Mouse (Mus musculus) heart, postnatal 0 days (tissue): ENCODE results near the gene Rgs7. TPM values are rescaled to one million over a fixed set of nuclear protein-coding genes. Genes with fewer than 3 reads are reported as not detected.

Experiments
- ATAC-seq: fragments of 200-750 bp; cut with Nextera tagmentation; 2 replicates; pipeline ENCODE4 v1.8.0; 2017; ENCODE audit warnings: low read depth, moderate number of reproducible peaks, moderate library complexity; ENCODE audit not compliant: insufficient read depth
- DNase-seq: peaks from one replicate; pipeline ENCODE4 v3.0.0-alpha.2; 2016; ENCODE audit warnings: low spot score
- H3K27ac ChIP-seq: fragments of 300-500 bp; sonication (generic); 2 replicates; pipeline ENCODE4 v1.5.1; 2014; ENCODE audit warnings: low read depth, mild to moderate bottlenecking
- H3K27me3 ChIP-seq: fragments of 300-500 bp; sonication (generic); 2 replicates; pipeline ENCODE4 v1.6.1; 2014; ENCODE audit warnings: low read length, mixed read lengths; ENCODE audit not compliant: control insufficient read depth, insufficient read depth
- H3K36me3 ChIP-seq: fragments of 300-500 bp; sonication (generic); replicated peaks from 2 replicates; pipeline ENCODE4 v1.6.1; 2014; ENCODE audit warnings: low read length, mixed read lengths; ENCODE audit not compliant: control insufficient read depth, insufficient read depth
- H3K4me1 ChIP-seq: fragments of 300-500 bp; sonication (generic); 2 replicates; pipeline ENCODE4 v1.6.1; 2014; ENCODE audit warnings: antibody characterized with exemption; ENCODE audit not compliant: control insufficient read depth, insufficient read depth
- H3K4me2 ChIP-seq: fragments of 300-500 bp; sonication (generic); 2 replicates; pipeline ENCODE4 v1.6.1; 2014; ENCODE audit warnings: low read depth, mild to moderate bottlenecking, low read length, moderate library complexity
- H3K4me3 ChIP-seq: fragments of 300-500 bp; sonication (generic); 2 replicates; pipeline ENCODE4 v1.5.1; 2014; ENCODE audit warnings: low read depth, low read length
- H3K9ac ChIP-seq: fragments of 300-500 bp; sonication (generic); replicated peaks from 2 replicates; pipeline ENCODE4 v1.6.1; 2014; ENCODE audit warnings: low read depth, low read length, mixed read lengths
- H3K9me3 ChIP-seq: fragments of 300-500 bp; sonication (generic); replicated peaks from 2 replicates; pipeline ENCODE4 v1.6.1; 2016; ENCODE audit warnings: low read length; ENCODE audit not compliant: control insufficient read depth
- CTCF ChIP-seq: IDR thresholded peaks from 2 replicates; pipeline ENCODE4 v1.5.1; 2016; ENCODE audit warnings: antibody characterized with exemption, control low read depth, low read depth
- EP300 ChIP-seq: IDR thresholded peaks from 2 replicates; pipeline ENCODE4 v1.6.1; 2016; ENCODE audit warnings: antibody characterized with exemption, low read depth
- WGBS: fragments of 180-500 bp; shearing (Covaris S2); extraction: QIAGEN DNeasy Blood & Tissue Kit; methylation state at CpG from one replicate; pipeline ENCODE4 v1.1.7; 2014; 5-methylcytosine and 5-hydroxymethylcytosine counted together
- polyA plus RNA-seq: library from polyadenylated mRNA; unstranded; fragments of >200 nt; fragmentation: Nextera tagmentation; extraction: Ambion mirVana; gene quantifications from 2 replicates; pipeline ENCODE4 v1.2.1, GENCODE M21; 2015
- total RNA-seq: library from RNA; depleted of rRNA; stranded (reverse); fragments of >200 nt; gene quantifications from 2 replicates; pipeline ENCODE4 v1.2.3, GENCODE M21; 2014; ENCODE audit warnings: low replicate concordance

The Rgs7 gene
- total and polyA plus RNA-seq, 2 experiments from 2014 or later = 0.34 to 0.55 TPM

DNA sequence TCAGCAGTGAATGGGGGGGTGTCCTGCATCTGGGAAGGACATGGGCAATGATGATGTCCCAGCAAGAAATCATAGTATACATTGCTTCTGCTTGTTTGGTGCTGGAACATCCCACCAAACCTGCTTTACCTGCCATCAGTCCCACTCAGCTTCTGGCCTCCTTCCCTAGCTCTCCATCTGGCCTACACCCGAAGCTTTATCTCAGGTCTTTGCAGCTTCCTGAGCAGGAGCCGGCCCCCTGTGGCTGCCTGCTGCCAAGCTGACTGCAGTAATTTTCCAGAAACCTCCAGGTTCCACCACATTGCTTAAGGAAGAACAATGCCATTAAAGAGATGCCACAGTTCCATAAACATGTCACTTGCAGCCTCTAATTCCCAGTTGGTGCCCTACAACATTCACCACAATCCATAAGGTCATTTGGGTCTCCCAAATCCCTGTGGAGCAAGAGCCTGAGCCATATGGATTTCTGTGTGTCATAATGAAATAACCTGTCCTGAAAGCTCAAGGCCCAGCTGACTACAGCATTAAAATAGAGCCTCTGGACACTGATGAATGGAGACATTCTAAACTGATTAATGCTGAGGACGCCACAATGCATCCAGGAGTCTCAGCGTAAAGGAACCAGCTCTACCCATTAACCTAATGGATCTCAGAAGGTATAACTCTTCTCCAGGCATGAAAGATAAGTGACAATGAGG is 60.8 kb downstream of the Rgs7 start:
- Histone ChIP-seq H3K27me3 (no peaks in the 10 kb centered on the region), H3K36me3 (no peaks in the 10 kb centered on the region), H3K4me3 (no peak overlapping the region), H3K4me1 (no peaks in the 10 kb centered on the region), H3K9me3 (no peaks in the 10 kb centered on the region), H3K4me2 (no peak overlapping the region), H3K9ac (no peak overlapping the region), H3K27ac (no peak overlapping the region)
- WGBS = 52% methylated on average over 4 of the region's 4 CpGs
- no peak for ATAC-seq
- DNase-seq = no peak
- no peak for TF ChIP-seq CTCF
- TF ChIP-seq EP300 = no peak

DNA sequence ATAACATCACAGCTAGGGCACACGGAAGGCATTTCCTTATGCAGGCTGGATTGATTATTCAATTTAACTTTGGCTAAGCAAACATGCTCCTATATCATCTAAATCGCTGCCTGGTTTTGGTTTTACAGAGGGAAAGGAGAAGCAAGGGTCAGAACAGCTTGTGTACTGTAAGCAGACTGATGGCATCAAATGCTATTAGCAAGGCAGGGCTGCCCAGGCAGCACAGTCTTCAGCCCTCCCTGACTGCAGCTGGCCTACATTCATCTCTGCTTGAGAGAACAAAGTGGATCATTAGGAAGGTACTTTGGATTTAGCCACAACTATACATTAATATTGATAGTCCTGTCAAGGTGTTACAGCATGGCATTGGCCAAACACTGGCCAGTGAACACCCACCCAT is 65.2 kb downstream of the Rgs7 start:
- no peak overlapping the region for H3K9ac ChIP-seq
- ATAC-seq = no peak
- no peak overlapping the region for H3K4me2 ChIP-seq
- 78% methylated on average over 2 of the region's 2 CpGs for WGBS
- H3K4me3 ChIP-seq = no peak overlapping the region
- no peaks in the 10 kb centered on the region for H3K36me3 ChIP-seq
- H3K27ac ChIP-seq = no peak overlapping the region
- TF ChIP-seq CTCF (no peak), EP300 (no peak)
- H3K27me3 ChIP-seq = no peaks in the 10 kb centered on the region
- H3K4me1 ChIP-seq = no peaks in the 10 kb centered on the region
- no peak for DNase-seq
- no peaks in the 10 kb centered on the region for H3K9me3 ChIP-seq

DNA sequence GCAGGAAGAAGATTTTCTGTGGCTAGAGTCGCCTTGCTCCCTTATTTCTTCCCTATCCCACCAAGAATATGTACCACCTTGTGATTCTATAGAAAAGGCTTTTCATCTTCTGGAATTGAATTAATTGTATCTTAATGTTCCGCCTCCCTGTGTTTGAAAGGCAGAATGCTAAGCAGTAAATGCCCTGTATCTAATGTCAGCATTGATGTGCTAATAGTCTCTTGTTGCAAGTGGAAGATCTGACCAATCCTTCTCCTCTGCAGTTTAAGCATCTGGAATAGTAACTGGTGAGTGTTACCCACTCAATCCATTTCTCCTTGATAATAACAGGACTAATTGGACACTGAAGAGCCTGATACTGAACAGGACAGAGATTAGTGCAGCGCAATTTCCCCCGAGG is 65.9 kb downstream of the Rgs7 start:
- Histone ChIP-seq H3K9me3 (no peaks in the 10 kb centered on the region), H3K27me3 (no peaks in the 10 kb centered on the region), H3K36me3 (no peaks in the 10 kb centered on the region), H3K27ac (no peak overlapping the region), H3K4me3 (no peak overlapping the region), H3K9ac (no peak overlapping the region), H3K4me1 (0 out of 2 replicates have a peak, but pooled peaks cover under 1% of the 10 kb centered on the region), H3K4me2 (no peak overlapping the region)
- no peak for TF ChIP-seq EP300
- TF ChIP-seq CTCF = no peak
- DNase-seq = no peak
- WGBS = 78% methylated on average over 4 of the region's 4 CpGs
- no peak for ATAC-seq

DNA sequence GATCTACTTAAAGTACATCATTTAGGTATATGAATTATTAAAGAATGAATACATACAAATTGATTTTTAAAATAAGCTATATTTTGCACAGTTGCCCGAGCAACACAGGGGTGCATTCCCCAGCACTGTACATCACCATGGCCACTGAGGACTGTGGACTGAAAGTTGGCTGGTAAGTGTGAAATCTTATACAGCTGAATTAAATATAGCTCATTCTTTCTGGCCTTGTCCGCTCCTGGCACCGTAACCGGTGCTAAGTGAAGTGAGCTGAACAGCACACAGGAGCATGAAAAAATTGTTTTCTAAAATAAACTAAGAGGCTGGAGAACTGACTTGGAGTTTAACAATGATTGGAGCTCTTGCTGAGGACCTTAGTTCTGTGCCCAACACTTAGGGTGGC is 71.4 kb downstream of the Rgs7 start:
- no peaks in the 10 kb centered on the region for H3K27me3 ChIP-seq
- no peak overlapping the region for H3K4me2 ChIP-seq
- ATAC-seq = peak; percentile 90
- DNase-seq = peak; percentile 54
- peak overlapping the region; percentile 65 for H3K27ac ChIP-seq
- no peak overlapping the region for H3K9ac ChIP-seq
- no peaks in the 10 kb centered on the region for H3K36me3 ChIP-seq
- H3K4me1 ChIP-seq = peaks cover 9% of the 10 kb centered on the region; the same call in 1 of the 2 replicates
- TF ChIP-seq CTCF (no peak), EP300 (no peak)
- no peaks in the 10 kb centered on the region for H3K9me3 ChIP-seq
- 33% methylated on average over 4 of the region's 4 CpGs for WGBS
- no peak overlapping the region for H3K4me3 ChIP-seq

DNA sequence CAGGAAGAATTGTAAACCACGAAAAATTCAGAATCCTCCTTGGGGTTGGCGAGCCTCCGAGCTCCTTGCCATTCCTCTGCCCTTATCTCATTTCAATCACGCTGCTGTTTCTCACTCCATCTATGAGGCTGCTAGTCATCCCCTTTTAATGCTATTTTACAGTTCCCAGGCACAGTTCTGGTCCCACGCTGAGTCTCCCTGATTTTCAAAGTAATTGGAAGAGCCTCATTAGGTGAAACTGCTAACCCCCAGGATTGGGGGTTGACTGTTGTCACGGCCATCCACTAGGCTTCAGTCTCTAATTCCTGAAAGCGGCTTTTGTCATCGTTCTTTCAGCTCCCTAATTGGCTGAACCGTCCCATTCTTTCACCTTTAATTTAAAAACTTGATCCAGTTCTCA is 76.6 kb downstream of the Rgs7 start:
- Histone ChIP-seq H3K4me3 (no peak overlapping the region), H3K4me1 (peaks cover 3% of the 10 kb centered on the region; the same call in 1 of the 2 replicates), H3K36me3 (no peaks in the 10 kb centered on the region), H3K4me2 (no peak overlapping the region), H3K9me3 (no peaks in the 10 kb centered on the region), H3K27me3 (no peaks in the 10 kb centered on the region), H3K27ac (no peak overlapping the region), H3K9ac (no peak overlapping the region)
- ATAC-seq (no peak), DNase-seq (no peak)
- 51% methylated on average over 9 of the region's 9 CpGs for WGBS
- TF ChIP-seq EP300 (no peak), CTCF (no peak)

DNA sequence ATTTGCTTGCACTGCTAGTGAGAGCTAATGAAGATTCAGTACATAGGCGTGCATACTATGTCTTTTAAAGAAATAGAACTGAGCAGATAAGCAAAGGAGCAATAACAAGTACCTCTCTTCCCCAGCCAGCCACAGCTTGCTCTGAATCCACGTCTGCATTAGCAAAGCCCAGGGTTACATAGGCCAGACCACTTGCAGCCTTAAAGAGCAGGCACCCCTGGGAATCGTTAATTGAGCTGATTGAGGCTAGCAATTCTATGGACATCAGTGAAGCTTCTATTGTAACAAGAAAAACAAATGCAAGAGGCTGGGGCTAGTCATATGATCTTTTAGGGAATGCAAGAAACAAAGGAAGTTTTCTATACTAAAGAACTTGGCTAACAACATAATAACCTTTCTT is 81.9 kb downstream of the Rgs7 start:
- Histone ChIP-seq H3K4me2 (no peak overlapping the region), H3K9ac (no peak overlapping the region), H3K27me3 (no peaks in the 10 kb centered on the region), H3K27ac (no peak overlapping the region), H3K4me3 (no peak overlapping the region), H3K36me3 (no peaks in the 10 kb centered on the region), H3K9me3 (no peaks in the 10 kb centered on the region), H3K4me1 (no peaks in the 10 kb centered on the region)
- TF ChIP-seq CTCF (no peak), EP300 (no peak)
- no peak for ATAC-seq
- WGBS = 25% methylated on average over 3 of the region's 3 CpGs
- no peak for DNase-seq
